Mouse (Mus musculus): ENCODE results near the gene Med31. TPM values are rescaled to one million over a fixed set of nuclear protein-coding genes. Genes with fewer than 3 reads are reported as not detected.

Med31 gene
- polyA plus RNA-seq (2015; fragmentation: Nextera tagmentation; extraction: Ambion mirVana) = 11.9 and 12.3 TPM in 2 replicates

DNA sequence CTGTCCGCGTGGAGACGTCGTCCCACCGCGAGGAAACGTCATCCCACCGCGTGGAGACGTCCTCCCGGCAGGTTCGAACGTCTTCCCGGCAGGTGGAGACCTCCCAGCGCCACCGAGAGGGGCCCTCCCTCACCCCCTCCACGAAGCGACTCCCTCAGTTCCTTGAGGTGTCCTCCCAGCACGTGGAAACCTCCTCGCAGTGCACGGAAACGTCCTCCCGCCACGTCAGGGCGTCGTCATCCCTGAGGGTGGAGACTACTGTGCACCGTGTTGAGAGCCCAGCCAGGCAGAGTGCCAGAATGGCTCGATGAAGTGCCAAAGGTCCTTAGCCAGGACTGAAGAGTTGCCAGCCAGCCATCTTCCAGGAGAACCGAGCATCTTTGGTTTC is at the start of gene Med31:
Med31 (minus strand) TSS at position 183 of the 388 bp plus-strand sequence.
- peak within 1 kb of the TSS; percentile 99 for H3K4me2 ChIP-seq
- ATAC-seq (ENCODE audit: insufficient read depth) = peak; percentile 78
- WGBS (ENCODE audit: insufficient replicate concordance) = 4% methylated on average over 29 of the region's 29 CpGs

DNA sequence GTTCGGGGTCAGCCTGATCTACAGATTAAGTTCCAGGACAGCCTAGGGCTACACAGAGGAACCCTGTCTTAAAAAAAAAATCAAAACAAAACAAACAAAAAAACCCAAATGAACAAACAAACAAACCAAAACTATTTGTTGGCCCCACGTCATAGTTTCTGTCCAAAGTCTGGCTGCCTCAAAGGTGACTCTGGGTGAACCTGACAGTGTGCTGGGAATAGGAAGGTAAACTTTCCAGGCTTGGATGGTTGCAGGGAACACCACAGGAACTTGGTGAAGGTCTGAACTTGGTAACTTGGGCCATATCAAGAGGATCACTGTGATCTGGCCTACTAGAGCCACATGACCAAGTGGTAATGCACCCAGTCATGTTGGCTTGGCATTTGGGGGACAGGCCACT is 41.0 kb upstream of the Med31 start:
- Histone ChIP-seq H3K4me3 (replicated peaks) (no peak overlapping the region), H3K9ac (no peak overlapping the region), H3K9me3 (replicated peaks) (no peaks in the 10 kb centered on the region), H3K36me3 (replicated peaks) (no peaks in the 10 kb centered on the region), H3K27ac (replicated peaks) (no peak overlapping the region), H3K27me3 (no peaks in the 10 kb centered on the region), H3K4me2 (no peak overlapping the region), H3K4me1 (replicated peaks) (no peaks in the 10 kb centered on the region)
- WGBS (ENCODE audit: insufficient replicate concordance) = 50% methylated on average over 2 of the region's 2 CpGs
- no peak for ATAC-seq (ENCODE audit: insufficient read depth)

More for the DNA sequence above, at the start of gene Med31:
- H3K9ac ChIP-seq = peak within 1 kb of the TSS; percentile 65
- peak within 1 kb of the TSS; percentile 75 for H3K27ac ChIP-seq (replicated peaks)
- H3K36me3 ChIP-seq (replicated peaks) = peaks cover 18% of the 10 kb centered on the region
- H3K4me1 ChIP-seq (replicated peaks) = peaks cover 22% of the 10 kb centered on the region
- H3K9me3 ChIP-seq (replicated peaks) = no peaks in the 10 kb centered on the region
- peak within 1 kb of the TSS; percentile 76 for H3K4me3 ChIP-seq (replicated peaks)
- H3K27me3 ChIP-seq = no peaks in the 10 kb centered on the region

DNA sequence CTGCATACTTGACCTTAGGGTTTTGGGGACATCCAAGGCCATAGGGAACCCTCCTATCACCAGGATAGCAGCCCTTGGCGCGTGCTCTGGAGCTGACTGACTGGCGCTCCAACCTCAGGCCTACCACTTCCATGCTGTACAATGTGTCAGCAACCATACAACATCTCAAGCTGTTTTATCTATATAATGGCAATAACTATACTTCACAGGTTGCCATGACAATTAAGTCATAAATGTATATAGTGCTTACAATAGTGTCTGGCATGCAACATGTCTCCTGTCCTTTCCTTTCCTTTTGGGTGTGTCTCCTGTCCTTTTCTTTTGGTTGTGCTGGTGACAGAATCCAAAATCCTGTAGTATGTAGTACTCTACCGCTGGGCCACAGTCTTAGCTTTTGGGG is 40.2 kb upstream of the Med31 start:
- no peaks in the 10 kb centered on the region for H3K36me3 ChIP-seq (replicated peaks)
- ATAC-seq (ENCODE audit: insufficient read depth) = no peak
- no peaks in the 10 kb centered on the region for H3K9me3 ChIP-seq (replicated peaks)
- 0 out of 2 replicates have a peak, but pooled peaks cover under 1% of the 10 kb centered on the region for H3K27me3 ChIP-seq
- H3K27ac ChIP-seq (replicated peaks) = no peak overlapping the region
- H3K9ac ChIP-seq = no peak overlapping the region
- no peak overlapping the region for H3K4me2 ChIP-seq
- 85% methylated on average over 4 of the region's 4 CpGs for WGBS (ENCODE audit: insufficient replicate concordance)
- no peak overlapping the region for H3K4me3 ChIP-seq (replicated peaks)
- H3K4me1 ChIP-seq (replicated peaks) = no peaks in the 10 kb centered on the region

DNA sequence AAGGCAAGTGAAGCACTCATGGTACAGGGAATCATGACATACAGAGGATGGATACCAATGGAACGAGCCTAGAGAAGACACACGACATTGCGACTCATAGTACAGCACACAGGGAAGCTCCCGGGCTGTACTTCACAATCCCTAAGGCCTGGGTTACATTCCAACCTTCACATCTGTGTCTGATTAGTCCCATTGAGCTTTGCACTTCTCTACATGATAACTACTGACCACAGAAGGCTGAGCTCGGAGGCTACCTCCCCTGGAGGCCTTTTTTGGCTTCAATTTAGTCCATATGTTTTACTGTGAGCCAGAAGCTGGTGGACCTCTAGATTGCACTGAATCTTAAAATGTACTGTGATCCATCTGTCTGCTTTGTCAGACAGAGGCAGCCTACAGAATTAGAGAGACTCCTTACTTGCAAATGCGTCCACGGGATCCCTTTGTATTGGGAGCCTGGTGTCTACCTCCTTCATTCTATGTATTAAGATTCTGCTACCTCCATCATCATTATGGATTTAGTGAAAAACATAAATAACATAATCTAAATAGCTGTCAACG is 29.9 kb upstream of the Med31 start:
- H3K9me3 ChIP-seq (replicated peaks) = no peaks in the 10 kb centered on the region
- H3K9ac ChIP-seq = no peak overlapping the region
- no peak overlapping the region for H3K4me2 ChIP-seq
- ATAC-seq (ENCODE audit: insufficient read depth) = no peak
- 59% methylated on average over 8 of the region's 8 CpGs for WGBS (ENCODE audit: insufficient replicate concordance)
- H3K27ac ChIP-seq (replicated peaks) = no peak overlapping the region
- no peaks in the 10 kb centered on the region for H3K4me1 ChIP-seq (replicated peaks)
- H3K36me3 ChIP-seq (replicated peaks) = no peaks in the 10 kb centered on the region
- H3K27me3 ChIP-seq = no peaks in the 10 kb centered on the region; the same call in none of the 2 replicates
- H3K4me3 ChIP-seq (replicated peaks) = no peak overlapping the region

DNA sequence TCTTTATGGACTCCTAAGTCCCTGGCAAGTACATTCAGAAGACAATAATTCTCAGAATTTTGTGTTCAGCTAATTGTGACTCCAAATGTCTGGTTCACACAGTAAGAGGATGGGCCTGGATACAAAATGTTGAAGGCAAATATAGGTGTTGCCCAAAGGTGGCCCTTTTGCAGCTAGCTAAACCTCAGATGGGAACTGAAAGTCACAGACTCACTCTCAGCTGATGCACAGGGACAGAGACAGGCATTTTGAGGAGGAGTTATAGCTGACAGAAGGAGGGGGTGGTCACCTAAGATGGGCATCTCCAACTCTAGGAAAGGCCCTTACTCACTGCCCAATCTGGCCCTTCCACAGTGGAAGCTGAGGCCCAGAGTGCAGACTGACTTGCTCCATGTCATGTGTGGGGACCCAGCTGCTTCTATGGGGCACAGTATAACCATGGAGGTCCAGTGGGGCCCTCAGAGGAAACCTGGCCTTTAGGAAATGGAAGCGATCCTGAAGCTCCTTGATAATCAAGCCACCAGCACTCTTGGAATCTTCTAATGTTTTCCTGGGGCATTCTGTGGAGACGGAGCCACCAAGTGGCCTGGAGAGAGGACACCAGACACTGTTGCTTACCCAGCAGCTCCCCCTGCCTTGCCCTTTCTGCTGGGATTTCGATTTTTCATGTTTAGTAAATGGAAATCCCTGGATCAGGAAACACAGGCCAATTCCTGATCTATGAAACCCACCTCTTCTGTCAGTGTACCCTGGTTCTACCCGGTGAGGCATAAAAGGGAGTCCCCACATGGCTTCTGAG is 24.9 kb upstream of the Med31 start:
- ATAC-seq (ENCODE audit: insufficient read depth) = no peak
- no peaks in the 10 kb centered on the region for H3K9me3 ChIP-seq (replicated peaks)
- H3K27ac ChIP-seq (replicated peaks) = no peak overlapping the region
- WGBS (ENCODE audit: insufficient replicate concordance) = 48% methylated on average over 4 of the region's 4 CpGs
- no peaks in the 10 kb centered on the region for H3K36me3 ChIP-seq (replicated peaks)
- H3K4me1 ChIP-seq (replicated peaks) = no peaks in the 10 kb centered on the region
- H3K9ac ChIP-seq = no peak overlapping the region
- no peak overlapping the region for H3K4me2 ChIP-seq
- no peak overlapping the region for H3K4me3 ChIP-seq (replicated peaks)
- H3K27me3 ChIP-seq = no peaks in the 10 kb centered on the region; the same call in 1 of the 2 replicates

DNA sequence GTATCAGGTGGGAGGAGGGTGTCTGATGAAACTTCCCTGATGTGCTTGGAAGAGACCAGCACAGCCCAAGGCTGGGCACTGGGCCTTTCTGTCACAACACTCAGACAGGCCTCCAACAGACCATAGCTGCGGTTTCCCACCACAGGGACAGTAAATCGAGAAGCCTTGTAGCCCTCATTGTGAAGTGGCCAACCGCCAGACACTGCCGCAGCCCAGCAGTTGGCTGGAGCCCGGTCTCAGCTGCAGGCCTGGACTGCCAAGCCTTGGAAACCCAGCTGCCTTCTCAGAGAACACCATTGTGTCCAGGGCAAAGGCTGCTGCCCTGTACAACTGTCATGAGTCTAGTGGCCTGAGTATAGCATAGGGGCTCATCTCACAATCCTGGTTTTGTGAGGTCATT is 18.6 kb upstream of the Med31 start:
- ATAC-seq (ENCODE audit: insufficient read depth) = no peak
- H3K36me3 ChIP-seq (replicated peaks) = no peaks in the 10 kb centered on the region
- no peak overlapping the region for H3K9ac ChIP-seq
- 54% methylated on average over 5 of the region's 5 CpGs for WGBS (ENCODE audit: insufficient replicate concordance)
- no peaks in the 10 kb centered on the region for H3K9me3 ChIP-seq (replicated peaks)
- H3K4me3 ChIP-seq (replicated peaks) = no peak overlapping the region
- H3K4me2 ChIP-seq = no peak overlapping the region
- H3K27ac ChIP-seq (replicated peaks) = no peak overlapping the region
- H3K4me1 ChIP-seq (replicated peaks) = no peaks in the 10 kb centered on the region
- peaks cover 3% of the 10 kb centered on the region for H3K27me3 ChIP-seq

DNA sequence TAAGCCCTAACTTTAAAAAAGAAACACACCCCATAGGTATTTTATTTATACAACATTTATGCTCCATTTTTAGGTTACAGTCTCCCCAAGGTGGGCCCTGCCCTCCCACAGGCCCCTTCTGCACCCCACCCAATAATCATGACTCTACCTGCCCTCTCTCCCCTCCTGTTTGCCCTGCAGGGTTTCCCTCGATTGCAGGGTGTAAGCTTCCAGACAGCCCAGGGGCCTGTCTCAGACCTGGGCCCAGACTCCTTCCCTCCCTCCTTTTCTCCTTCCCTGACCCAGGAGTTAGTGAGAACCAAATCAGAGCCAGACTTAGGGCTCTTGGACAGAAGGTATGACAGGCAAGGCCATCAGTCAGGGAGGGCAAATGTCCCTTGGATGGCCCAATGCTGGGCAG is 17.6 kb upstream of the Med31 start:
- WGBS (ENCODE audit: insufficient replicate concordance) = 57% methylated on average over 1 of the region's 1 CpGs
- Histone ChIP-seq H3K4me3 (replicated peaks) (no peak overlapping the region), H3K27ac (replicated peaks) (no peak overlapping the region), H3K27me3 (peaks cover 3% of the 10 kb centered on the region), H3K9ac (no peak overlapping the region), H3K4me1 (replicated peaks) (no peaks in the 10 kb centered on the region), H3K9me3 (replicated peaks) (no peaks in the 10 kb centered on the region), H3K4me2 (no peak overlapping the region), H3K36me3 (replicated peaks) (no peaks in the 10 kb centered on the region)
- ATAC-seq (ENCODE audit: insufficient read depth) = no peak

DNA sequence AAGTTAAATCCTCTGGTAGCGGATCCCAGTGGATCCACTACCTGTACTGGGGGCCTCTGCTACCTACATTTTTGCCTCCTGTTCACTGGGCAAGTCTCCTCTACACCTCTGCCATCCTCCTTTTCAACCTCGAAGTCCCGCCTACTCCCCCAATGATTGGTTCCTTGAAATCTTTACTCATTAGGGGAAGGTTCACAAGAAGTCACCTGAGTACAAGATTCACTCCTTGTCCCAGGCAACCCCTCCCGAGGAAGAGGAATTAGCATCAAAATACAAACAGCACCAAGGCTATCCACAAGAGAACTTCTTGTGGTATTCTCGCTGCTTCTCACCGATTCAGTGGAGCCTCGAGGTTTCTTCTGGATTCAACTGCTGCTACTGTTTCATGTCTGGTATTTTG is 16.7 kb upstream of the Med31 start:
- ATAC-seq (ENCODE audit: insufficient read depth) = no peak
- H3K27ac ChIP-seq (replicated peaks) = no peak overlapping the region
- H3K27me3 ChIP-seq = peaks cover 3% of the 10 kb centered on the region
- no peaks in the 10 kb centered on the region for H3K4me1 ChIP-seq (replicated peaks)
- H3K36me3 ChIP-seq (replicated peaks) = no peaks in the 10 kb centered on the region
- H3K4me3 ChIP-seq (replicated peaks) = no peak overlapping the region
- no peaks in the 10 kb centered on the region for H3K9me3 ChIP-seq (replicated peaks)
- H3K4me2 ChIP-seq = no peak overlapping the region
- WGBS (ENCODE audit: insufficient replicate concordance) = 72% methylated on average over 7 of the region's 7 CpGs
- H3K9ac ChIP-seq = no peak overlapping the region

DNA sequence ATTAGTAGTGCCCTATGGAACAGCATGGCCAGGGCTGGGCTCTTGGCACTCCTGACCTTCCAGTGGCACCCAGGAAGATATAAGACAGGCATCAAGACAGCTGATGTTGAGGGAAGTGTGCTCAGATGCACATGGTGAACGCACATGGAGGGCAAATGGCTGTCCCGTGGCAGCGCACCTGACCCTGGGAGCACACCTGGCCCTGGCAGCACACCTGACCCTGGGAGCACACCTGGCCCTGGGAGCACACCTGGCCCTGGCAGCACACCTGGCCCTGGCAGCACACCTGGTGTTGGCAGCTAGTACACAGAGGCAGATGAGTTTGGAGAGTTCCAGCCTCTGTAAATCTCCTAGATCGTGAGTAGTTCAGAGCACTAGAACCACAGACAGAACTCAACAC is 13.1 kb upstream of the Med31 start:
- ATAC-seq (ENCODE audit: insufficient read depth) = no peak
- 66% methylated on average over 4 of the region's 4 CpGs for WGBS (ENCODE audit: insufficient replicate concordance)
- Histone ChIP-seq H3K27me3 (peaks cover 3% of the 10 kb centered on the region), H3K9ac (no peak overlapping the region), H3K4me2 (no peak overlapping the region), H3K9me3 (replicated peaks) (no peaks in the 10 kb centered on the region), H3K4me1 (replicated peaks) (no peaks in the 10 kb centered on the region), H3K27ac (replicated peaks) (no peak overlapping the region), H3K4me3 (replicated peaks) (no peak overlapping the region), H3K36me3 (replicated peaks) (no peaks in the 10 kb centered on the region)

DNA sequence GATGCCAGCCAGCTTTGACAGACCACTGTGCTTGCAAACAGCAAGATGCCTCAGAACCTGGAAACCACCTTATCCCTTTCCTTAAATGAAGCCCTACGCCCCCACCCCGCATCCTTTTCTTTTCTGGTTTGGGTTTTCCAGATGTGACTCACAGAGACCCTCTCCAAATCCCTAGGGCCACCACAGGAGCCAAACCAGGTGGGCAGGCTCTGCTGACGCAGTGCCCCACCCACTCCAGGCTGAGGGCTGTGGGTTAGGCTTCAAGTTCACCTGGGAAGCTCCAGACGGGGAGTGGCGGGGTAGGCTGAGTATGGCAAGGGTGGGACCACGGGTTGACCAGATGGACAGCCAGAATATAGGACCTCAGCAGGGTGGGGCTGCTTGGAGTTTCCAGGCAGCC is 11.5 kb upstream of the Med31 start:
- H3K4me2 ChIP-seq = no peak overlapping the region
- no peaks in the 10 kb centered on the region for H3K36me3 ChIP-seq (replicated peaks)
- H3K9ac ChIP-seq = no peak overlapping the region
- no peak for ATAC-seq (ENCODE audit: insufficient read depth)
- H3K4me3 ChIP-seq (replicated peaks) = no peak overlapping the region
- no peak overlapping the region for H3K27ac ChIP-seq (replicated peaks)
- H3K4me1 ChIP-seq (replicated peaks) = no peaks in the 10 kb centered on the region
- H3K27me3 ChIP-seq = peaks cover 3% of the 10 kb centered on the region
- H3K9me3 ChIP-seq (replicated peaks) = no peaks in the 10 kb centered on the region
- 63% methylated on average over 6 of the region's 6 CpGs for WGBS (ENCODE audit: insufficient replicate concordance)

DNA sequence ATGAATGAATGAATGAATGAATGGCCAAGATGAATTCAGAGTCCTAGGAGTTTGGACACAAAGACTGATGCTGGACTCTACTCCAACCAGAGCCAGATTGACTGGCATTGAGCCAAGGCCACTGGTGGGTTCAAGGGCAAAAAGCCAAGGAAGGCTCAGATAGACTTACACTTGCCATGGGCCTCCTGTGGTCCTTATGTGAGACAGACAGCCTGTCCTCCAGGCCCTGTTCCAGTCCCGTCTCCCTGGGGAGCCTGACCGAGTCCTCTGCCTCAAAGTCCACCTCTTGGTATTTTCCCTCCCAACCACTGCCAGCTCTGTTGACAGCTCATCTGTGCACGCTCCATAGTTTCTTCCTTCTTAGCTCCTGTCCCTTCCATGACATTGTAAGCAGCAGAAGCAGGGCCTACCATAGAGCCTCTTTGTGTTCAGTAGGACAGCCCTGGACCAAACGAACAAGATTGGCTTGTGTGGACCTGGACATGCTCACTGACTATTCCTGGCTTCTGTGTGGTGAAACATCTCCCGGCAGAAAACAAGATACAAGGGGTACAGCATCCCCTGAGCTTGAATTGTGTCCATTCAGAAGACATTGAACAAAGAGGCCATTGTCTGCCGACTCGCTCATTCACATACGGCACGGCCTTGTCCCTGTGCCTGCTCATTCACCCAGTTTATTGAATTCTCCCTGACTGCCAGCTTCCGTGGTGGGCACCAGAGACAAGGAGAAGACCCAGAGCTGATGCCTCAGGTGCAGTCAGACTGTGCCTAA is 10.8 kb upstream of the Med31 start:
- whole genome bisulfite sequencing (ENCODE audit: insufficient replicate concordance) = 69% methylated on average over 10 of the region's 10 CpGs
- H3K36me3 ChIP-seq (replicated peaks) = no peaks in the 10 kb centered on the region
- no peaks in the 10 kb centered on the region for H3K4me1 ChIP-seq (replicated peaks)
- H3K27me3 ChIP-seq = peaks cover 3% of the 10 kb centered on the region
- no peak for ATAC-seq (ENCODE audit: insufficient read depth)
- no peak overlapping the region for H3K4me2 ChIP-seq
- H3K9me3 ChIP-seq (replicated peaks) = no peaks in the 10 kb centered on the region
- no peak overlapping the region for H3K27ac ChIP-seq (replicated peaks)
- H3K9ac ChIP-seq = no peak overlapping the region
- H3K4me3 ChIP-seq (replicated peaks) = no peak overlapping the region

Measured in liver, embryonic 15.5 days (tissue).